Mouse (Mus musculus) cerebellum, postnatal 25 days (tissue): ENCODE data around the gene Odf2l.
A peak's percentile ranks its signal among the peaks of the same experiment; 100 is the strongest.

Source experiments
- DNase-seq, 2 experiments: peaks; one replicate each; pipeline ENCODE4 v3.0.0; 2021; ENCODE audit warnings: mixed read lengths in 2 of 2

Gene Odf2l

GRCm38 (mm10) chr3:145118254-145119001 lies at the start of gene Odf2l:
Gene Odf2l, plus strand, starts transcription at chr3:145118588.
- DNase-seq, result peak; percentile 99

- DNase-seq, result no peak
Observed at GRCm38 (mm10) chr3:145068964-145069363, 49.4 kb upstream of the Odf2l start.

- no peak for DNase-seq
Observed at GRCm38 (mm10) chr3:145072339-145072738, 46.0 kb upstream of the Odf2l start.

- DNase-seq, result no peak
Observed at GRCm38 (mm10) chr3:145078405-145078804, 40.0 kb upstream of the Odf2l start.

- DNase-seq, result no peak
Observed at GRCm38 (mm10) chr3:145080904-145081303, 37.5 kb upstream of the Odf2l start.

- no peak for DNase-seq
Observed at GRCm38 (mm10) chr3:145083081-145083480, 35.3 kb upstream of the Odf2l start.

GRCm38 (mm10) chr3:145086180-145086579 lies 32.2 kb upstream of the Odf2l start:
- DNase-seq, result no peak

- DNase-seq, result no peak
Observed at GRCm38 (mm10) chr3:145087857-145088598, 30.4 kb upstream of the Odf2l start.

- no peak for DNase-seq
Observed at GRCm38 (mm10) chr3:145099291-145099690, 19.1 kb upstream of the Odf2l start, which contains the start of gene Clca2. Gene Clca2, minus strand, starts transcription at chr3:145099443.

- no peak for DNase-seq
Observed at GRCm38 (mm10) chr3:145101891-145102555, 16.4 kb upstream of the Odf2l start.

- no peak for DNase-seq
Observed at GRCm38 (mm10) chr3:145103321-145103720, 15.1 kb upstream of the Odf2l start.

- no peak for DNase-seq
Observed at GRCm38 (mm10) chr3:145103770-145104169, 14.6 kb upstream of the Odf2l start.

GRCm38 (mm10) chr3:145105076-145105772 lies 13.2 kb upstream of the Odf2l start:
- DNase-seq, result no peak

GRCm38 (mm10) chr3:145105773-145106504 lies 12.4 kb upstream of the Odf2l start:
- no peak for DNase-seq

GRCm38 (mm10) chr3:145115169-145115568 lies 3.2 kb upstream of the Odf2l start:
- DNase-seq, result no peak

- no peak for DNase-seq
Observed at GRCm38 (mm10) chr3:145117637-145118036, 751 bp upstream of the Odf2l start.

- DNase-seq, result no peak
Observed at GRCm38 (mm10) chr3:145119002-145119358, 592 bp downstream of the Odf2l start.

GRCm38 (mm10) chr3:145119425-145119824 lies 1.0 kb downstream of the Odf2l start:
- peak in 1 of 2 experiments; percentile 17 for DNase-seq

- no peak for DNase-seq
Observed at GRCm38 (mm10) chr3:145126618-145127017, 8.2 kb downstream of the Odf2l start.

GRCm38 (mm10) chr3:145129356-145129755 lies 11.0 kb downstream of the Odf2l start:
- no peak for DNase-seq

- DNase-seq, result peak in 1 of 2 experiments; percentile 35
Observed at GRCm38 (mm10) chr3:145131210-145131868, 13.0 kb downstream of the Odf2l start.

- no peak for DNase-seq
Observed at GRCm38 (mm10) chr3:145140236-145140635, 21.8 kb downstream of the Odf2l start.
